Mouse (Mus musculus) spleen, adult 2 months (tissue): Measurements from ENCODE around the gene Ccser1. TPM values are rescaled to one million over a fixed set of nuclear protein-coding genes. Genes with fewer than 3 reads are reported as not detected.

Experiments used
- DNase-seq, 2 experiments: peaks; one replicate each; pipeline versions ENCODE4 v3.0.0 to v3.0.0-alpha.2; 2012 to 2021; ENCODE audit warnings: low spot score in 2 of 2, low read depth in 1 of 2
- H3K27ac ChIP-seq: fragments of 200-500 bp; 2 replicates; pipeline ENCODE4 v1.5.1; 2012; ENCODE audit warnings: low read length, inconsistent platforms; ENCODE audit not compliant: insufficient read depth
- H3K27me3 ChIP-seq: fragments of 200-500 bp; 2 replicates; pipeline ENCODE4 v1.6.1; 2012; ENCODE audit warnings: mild to moderate bottlenecking, moderate library complexity, low read length, inconsistent platforms; ENCODE audit not compliant: control insufficient read depth, insufficient read depth
- H3K36me3 ChIP-seq: fragments of 200-500 bp; 2 replicates; pipeline ENCODE4 v1.6.1; 2012; ENCODE audit warnings: mild to moderate bottlenecking, low read length, inconsistent platforms; ENCODE audit not compliant: control insufficient read depth, insufficient read depth
- H3K4me1 ChIP-seq: fragments of 200-500 bp; 2 replicates; pipeline ENCODE4 v1.6.1; 2011; ENCODE audit warnings: inconsistent platforms; ENCODE audit not compliant: control insufficient read depth, insufficient read depth, insufficient read length
- H3K4me3 ChIP-seq: fragments of 200-500 bp; 2 replicates; pipeline ENCODE4 v1.5.1; 2011; ENCODE audit warnings: mild to moderate bottlenecking, inconsistent platforms; ENCODE audit not compliant: insufficient read depth, insufficient read length; ENCODE audit errors: extremely low read depth
- CTCF ChIP-seq: fragments of 200-500 bp; IDR thresholded peaks from 2 replicates; pipeline ENCODE4 v1.5.1; 2011; ENCODE audit warnings: mild to moderate bottlenecking, inconsistent platforms; ENCODE audit not compliant: insufficient read depth, insufficient read length, insufficient replicate concordance; ENCODE audit errors: extremely low read depth
- POLR2A ChIP-seq: fragments of 200-500 bp; IDR thresholded peaks from 2 replicates; pipeline ENCODE4 v1.6.1; 2011; ENCODE audit warnings: low read depth, low read length, inconsistent platforms
- WGBS: fragments of 180-500 bp; shearing (Covaris S2); methylation state at CpG from one replicate; pipeline ENCODE4 v1.1.7; 2018; 5-methylcytosine and 5-hydroxymethylcytosine counted together
- polyA plus RNA-seq: library from polyadenylated mRNA; depleted of rRNA; stranded (reverse); fragments of >200 nt; gene quantifications from 2 replicates; pipeline ENCODE4 v1.2.3, GENCODE M21; 2012

Gene Ccser1
- polyA plus RNA-seq, 1 experiment: 0.82 TPM

- WGBS: 87% methylated on average over 13 of the region's 13 CpGs
- Histone ChIP-seq H3K4me3 (no peak overlapping the region), H3K36me3 (no peaks in the 10 kb centered on the region), H3K27me3 (no peaks in the 10 kb centered on the region), H3K27ac (no peak overlapping the region), H3K4me1 (no peaks in the 10 kb centered on the region)
- TF ChIP-seq CTCF: no peak
- no peak for TF ChIP-seq POLR2A
- DNase-seq: no peak
These were observed 11.7 kb downstream of the Ccser1 start for GRCm38 (mm10) chr6:61191597-61192386.

GRCm38 (mm10) chr6:61203344-61203743 is 23.2 kb downstream of the Ccser1 start:
- 87% methylated on average over 1 of the region's 1 CpGs for WGBS

GRCm38 (mm10) chr6:61206042-61206441 is 25.9 kb downstream of the Ccser1 start:
- no peaks in the 10 kb centered on the region for H3K36me3 ChIP-seq
- H3K4me3 ChIP-seq: no peak overlapping the region
- TF ChIP-seq CTCF: no peak
- TF ChIP-seq POLR2A: no peak
- no peak for DNase-seq
- H3K27me3 ChIP-seq: no peaks in the 10 kb centered on the region
- H3K4me1 ChIP-seq: no peaks in the 10 kb centered on the region
- no peak overlapping the region for H3K27ac ChIP-seq
- 87% methylated on average over 1 of the region's 1 CpGs for WGBS

More at GRCm38 (mm10) chr6:61203344-61203743, 23.2 kb downstream of the Ccser1 start:
- DNase-seq: no peak
- Histone ChIP-seq H3K27ac (no peak overlapping the region), H3K27me3 (no peaks in the 10 kb centered on the region), H3K4me3 (no peak overlapping the region), H3K4me1 (no peaks in the 10 kb centered on the region), H3K36me3 (no peaks in the 10 kb centered on the region)
- TF ChIP-seq CTCF: no peak
- no peak for TF ChIP-seq POLR2A

- WGBS: 79% methylated on average over 2 of the region's 2 CpGs
- no peak for TF ChIP-seq CTCF
- no peak for TF ChIP-seq POLR2A
- no peak overlapping the region for H3K4me3 ChIP-seq
These were observed 26.5 kb downstream of the Ccser1 start for GRCm38 (mm10) chr6:61206619-61207018.

GRCm38 (mm10) chr6:61210061-61210737 is 30.1 kb downstream of the Ccser1 start:
- 94% methylated on average over 4 of the region's 4 CpGs for WGBS
- no peak overlapping the region for H3K27ac ChIP-seq
- no peaks in the 10 kb centered on the region for H3K36me3 ChIP-seq
- H3K4me1 ChIP-seq: no peaks in the 10 kb centered on the region
- TF ChIP-seq POLR2A (no peak), CTCF (no peak)
- no peak overlapping the region for H3K4me3 ChIP-seq
- no peak for DNase-seq
- no peaks in the 10 kb centered on the region for H3K27me3 ChIP-seq

More at GRCm38 (mm10) chr6:61206619-61207018, 26.5 kb downstream of the Ccser1 start:
- H3K27ac ChIP-seq: no peak overlapping the region
- no peaks in the 10 kb centered on the region for H3K36me3 ChIP-seq
- no peaks in the 10 kb centered on the region for H3K27me3 ChIP-seq
- no peak for DNase-seq
- H3K4me1 ChIP-seq: no peaks in the 10 kb centered on the region

GRCm38 (mm10) chr6:61215705-61216104 is 35.6 kb downstream of the Ccser1 start:
- TF ChIP-seq POLR2A (no peak), CTCF (no peak)
- H3K27ac ChIP-seq: no peak overlapping the region
- no peaks in the 10 kb centered on the region for H3K36me3 ChIP-seq
- DNase-seq: no peak
- H3K27me3 ChIP-seq: no peaks in the 10 kb centered on the region
- WGBS: 89% methylated on average over 8 of the region's 8 CpGs
- H3K4me1 ChIP-seq: no peaks in the 10 kb centered on the region
- H3K4me3 ChIP-seq: no peak overlapping the region

- H3K27me3 ChIP-seq: no peaks in the 10 kb centered on the region
- 89% methylated on average over 1 of the region's 1 CpGs for WGBS
- DNase-seq: no peak
- H3K4me1 ChIP-seq: no peaks in the 10 kb centered on the region
- no peak overlapping the region for H3K27ac ChIP-seq
- TF ChIP-seq CTCF (no peak), POLR2A (no peak)
- no peaks in the 10 kb centered on the region for H3K36me3 ChIP-seq
- no peak overlapping the region for H3K4me3 ChIP-seq
These were observed 36.4 kb downstream of the Ccser1 start for GRCm38 (mm10) chr6:61216514-61216913.
